Mouse (Mus musculus): Measurements from ENCODE around the gene Otub2. TPM values are rescaled to one million over a fixed set of nuclear protein-coding genes. Genes with fewer than 3 reads are reported as not detected.
"Not testable (repeated sequence)": the region's sequence is repeated elsewhere in the genome, so short reads cannot be mapped to it uniquely, and the experiment has no call there.

Gene Otub2
- polyA plus RNA-seq, 1 experiment: 0.85 TPM

DNA sequence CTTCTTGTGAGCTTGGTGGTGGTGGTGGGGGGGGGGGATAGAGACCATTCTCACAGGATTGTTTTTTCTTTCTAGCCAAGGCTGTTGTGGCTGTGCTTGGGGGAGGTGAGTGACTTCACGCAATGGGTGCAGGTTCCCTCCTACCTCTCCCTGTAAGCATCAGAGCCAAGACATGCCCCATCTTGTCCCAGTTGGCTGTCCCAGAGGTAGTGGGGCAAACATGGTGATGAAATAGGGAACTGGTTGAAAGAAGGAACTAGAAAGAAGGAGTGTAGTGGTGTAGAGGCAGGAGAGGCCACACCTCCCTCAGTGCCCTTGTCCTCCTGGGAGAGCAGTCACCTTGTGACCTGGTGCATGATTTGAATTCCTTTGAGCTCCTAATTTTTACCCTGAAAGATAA, 49.1 kb downstream of the Otub2 start:
- Histone ChIP-seq H3K4me1 (ENCODE audit: control insufficient read depth, insufficient read depth, insufficient read length, low read length) (peaks cover 15% of the 10 kb centered on the region; the same call in 1 of the 2 replicates), H3K36me3 (ENCODE audit: control insufficient read depth, insufficient read depth, low read length) (peaks cover 17% of the 10 kb centered on the region; the same call in 1 of the 2 replicates), H3K27ac (ENCODE audit: insufficient read depth, low read depth, low read length) (no peak overlapping the region), H3K27me3 (ENCODE audit: control insufficient read depth, insufficient read depth, low read length) (no peaks in the 10 kb centered on the region), H3K4me3 (ENCODE audit: low read depth, low read length) (no peak overlapping the region)
- 91% methylated on average over 1 of the region's 1 CpGs for WGBS
- TF ChIP-seq POLR2A (IDR thresholded peaks at IDR 0.05; ENCODE audit: low read depth, low read length): no peak
- no peak for TF ChIP-seq CTCF (IDR thresholded peaks at IDR 0.05; ENCODE audit: extremely low read depth, insufficient read length, insufficient replicate concordance, low read depth, low read length)

DNA sequence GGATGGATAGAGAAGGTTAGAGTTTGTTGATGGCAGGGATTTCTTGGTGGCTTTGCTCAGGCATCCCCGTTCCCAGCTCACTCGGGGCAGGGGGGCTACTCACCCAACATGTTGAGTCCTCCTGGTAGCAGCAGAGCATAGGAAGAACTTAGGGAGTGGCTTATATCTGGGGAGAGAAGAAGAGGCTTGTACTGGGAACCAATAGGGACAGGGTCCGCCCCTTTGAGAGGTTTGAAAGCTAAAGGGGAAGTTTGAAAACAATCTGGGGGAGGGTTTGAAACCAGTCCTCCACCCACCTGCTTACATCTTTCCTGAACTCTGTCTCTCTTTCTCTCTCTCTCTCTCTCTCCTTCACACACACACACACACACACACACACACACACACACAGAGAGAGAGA, 55.0 kb downstream of the Otub2 start, which contains the start of gene Ifi27l2a:
TSS of gene Ifi27l2a (minus strand) at position 157 of the 400 bp plus-strand sequence.
- Histone ChIP-seq H3K4me1 (ENCODE audit: control insufficient read depth, insufficient read depth, insufficient read length, low read length) (peaks cover 7% of the 10 kb centered on the region), H3K4me3 (ENCODE audit: low read depth, low read length) (peak within 1 kb of the TSS; percentile 53), H3K27me3 (ENCODE audit: control insufficient read depth, insufficient read depth, low read length) (no peaks in the 10 kb centered on the region), H3K27ac (ENCODE audit: insufficient read depth, low read depth, low read length) (peak within 1 kb of the TSS; percentile 56), H3K36me3 (ENCODE audit: control insufficient read depth, insufficient read depth, low read length) (peaks cover 8% of the 10 kb centered on the region; the same call in 1 of the 2 replicates)
- 54% methylated on average over 3 of the region's 3 CpGs for WGBS
- no peak for TF ChIP-seq POLR2A (IDR thresholded peaks at IDR 0.05; ENCODE audit: low read depth, low read length)
- no peak for TF ChIP-seq CTCF (IDR thresholded peaks at IDR 0.05; ENCODE audit: extremely low read depth, insufficient read length, insufficient replicate concordance, low read depth, low read length)

GRCm38 (mm10) chr12:103444261-103444660, 55.8 kb downstream of the Otub2 start:
- H3K4me1 ChIP-seq (ENCODE audit: control insufficient read depth, insufficient read depth, insufficient read length, low read length); H3K4me3 ChIP-seq (ENCODE audit: low read depth, low read length); H3K27me3 ChIP-seq (ENCODE audit: control insufficient read depth, insufficient read depth, low read length); H3K36me3 ChIP-seq (ENCODE audit: control insufficient read depth, insufficient read depth, low read length); H3K27ac ChIP-seq (ENCODE audit: insufficient read depth, low read depth, low read length): not testable (repeated sequence)
- WGBS: 31% methylated on average over 6 of the region's 7 CpGs

- 85% methylated on average over 3 of the region's 3 CpGs for WGBS
- H3K4me3 ChIP-seq (ENCODE audit: low read depth, low read length): no peak overlapping the region
- no peak overlapping the region for H3K27ac ChIP-seq (ENCODE audit: insufficient read depth, low read depth, low read length)
Measured at GRCm38 (mm10) chr12:103445060-103445459, 56.6 kb downstream of the Otub2 start.

GRCm38 (mm10) chr12:103453361-103453760, 64.9 kb downstream of the Otub2 start:
- TF ChIP-seq POLR2A (IDR thresholded peaks at IDR 0.05; ENCODE audit: low read depth, low read length) (no peak), CTCF (IDR thresholded peaks at IDR 0.05; ENCODE audit: extremely low read depth, insufficient read length, insufficient replicate concordance, low read depth, low read length) (no peak)
- Histone ChIP-seq H3K4me3 (ENCODE audit: low read depth, low read length) (no peak overlapping the region), H3K36me3 (ENCODE audit: control insufficient read depth, insufficient read depth, low read length) (peaks cover 15% of the 10 kb centered on the region), H3K27me3 (ENCODE audit: control insufficient read depth, insufficient read depth, low read length) (no peaks in the 10 kb centered on the region), H3K4me1 (ENCODE audit: control insufficient read depth, insufficient read depth, insufficient read length, low read length) (peaks cover 7% of the 10 kb centered on the region; the same call in 1 of the 2 replicates), H3K27ac (ENCODE audit: insufficient read depth, low read depth, low read length) (peak overlapping the region; percentile 35)

More at GRCm38 (mm10) chr12:103445060-103445459, 56.6 kb downstream of the Otub2 start:
- no peak for TF ChIP-seq CTCF (IDR thresholded peaks at IDR 0.05; ENCODE audit: extremely low read depth, insufficient read length, insufficient replicate concordance, low read depth, low read length)
- Histone ChIP-seq H3K36me3 (ENCODE audit: control insufficient read depth, insufficient read depth, low read length) (peaks cover 2% of the 10 kb centered on the region; the same call in 1 of the 2 replicates), H3K4me1 (ENCODE audit: control insufficient read depth, insufficient read depth, insufficient read length, low read length) (peaks cover 7% of the 10 kb centered on the region), H3K27me3 (ENCODE audit: control insufficient read depth, insufficient read depth, low read length) (no peaks in the 10 kb centered on the region)

Other genes starting within 250 kb of the Otub2 start
- 0.18 and 1.3 TPM in 2 replicates for gene Prima1, start 146.5 kb upstream of the Otub2 start, polyA plus RNA-seq (2012; rRNA removed)
- gene Fam181a, start 77.7 kb upstream of the Otub2 start, polyA plus RNA-seq (2012; rRNA removed): not detected in 2 replicates
- 75.6 and 106 TPM in 2 replicates for gene Asb2, start 32.7 kb upstream of the Otub2 start, polyA plus RNA-seq (2012; rRNA removed)
- gene 9330161L09Rik, start 19.1 kb downstream of the Otub2 start, polyA plus RNA-seq (2012; rRNA removed): 0.39 and 0.42 TPM in 2 replicates
- 12.5 and 21.8 TPM in 2 replicates for gene Ddx24, start 37.1 kb downstream of the Otub2 start, polyA plus RNA-seq (2012; rRNA removed)
- gene Ifi27, start 45.5 kb downstream of the Otub2 start, polyA plus RNA-seq (2012; rRNA removed): 96.5 and 170 TPM in 2 replicates
- 286 and 307 TPM in 2 replicates for gene Ifi27l2a, start 55.0 kb downstream of the Otub2 start, polyA plus RNA-seq (2012; rRNA removed)
- gene Ifi27l2b, start 68.5 kb downstream of the Otub2 start, polyA plus RNA-seq (2012; rRNA removed): 652 and 1,447 TPM in 2 replicates
- 0.06 and 0.24 TPM in 2 replicates for gene Ppp4r4, start 143.6 kb downstream of the Otub2 start, polyA plus RNA-seq (2012; rRNA removed)
- gene Serpina10, start 242.8 kb downstream of the Otub2 start, polyA plus RNA-seq (2012; rRNA removed): 0.25 TPM in 1 of 2 replicates, not detected in the other

All from small intestine, adult 2 months (tissue).